Mouse (Mus musculus): ENCODE data around the gene Pyroxd1. TPM values are rescaled to one million over a fixed set of nuclear protein-coding genes. Genes with fewer than 3 reads are reported as not detected.
"Not testable (repeated sequence)": the region's sequence is repeated elsewhere in the genome, so short reads cannot be mapped to it uniquely, and the experiment has no call there.

The Pyroxd1 gene
- polyA plus RNA-seq, 1 experiment: 2.8 TPM

DNA sequence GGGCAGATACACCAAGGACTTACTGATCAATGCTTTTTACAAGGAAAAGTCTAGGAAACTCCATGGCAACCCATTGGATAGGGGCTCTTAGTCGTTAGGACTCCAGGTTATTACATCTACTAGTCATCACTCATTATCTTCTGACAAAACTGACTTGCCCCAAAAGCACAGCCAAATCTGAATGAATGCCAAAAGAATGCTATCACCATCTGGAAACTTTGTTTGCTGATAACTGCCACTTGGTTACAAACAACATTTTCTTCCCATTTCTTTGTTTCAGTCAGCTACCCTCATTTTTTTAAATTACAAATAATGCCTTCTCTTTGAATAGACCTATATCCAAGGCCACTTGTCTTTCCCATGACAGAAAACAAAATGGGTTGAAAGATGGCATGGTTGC lies 16.3 kb upstream of the Pyroxd1 start:
- Histone ChIP-seq H3K27me3 (ENCODE audit: control insufficient read depth, insufficient read depth, low read length) (no peaks in the 10 kb centered on the region), H3K36me3 (ENCODE audit: control insufficient read depth, insufficient read depth, low read length) (no peaks in the 10 kb centered on the region), H3K4me3 (ENCODE audit: extremely low read depth, insufficient read depth, insufficient read length) (no peak overlapping the region), H3K4me1 (ENCODE audit: control insufficient read depth, insufficient read depth, insufficient read length) (no peaks in the 10 kb centered on the region), H3K27ac (ENCODE audit: insufficient read depth, low read length) (no peak overlapping the region)
- no peak for TF ChIP-seq POLR2A (IDR thresholded peaks at IDR 0.05; ENCODE audit: low read depth, low read length)
- TF ChIP-seq CTCF (IDR thresholded peaks at IDR 0.05; ENCODE audit: extremely low read depth, insufficient read depth, insufficient read length, insufficient replicate concordance): no peak
- 69% methylated on average over 1 of the region's 1 CpGs for WGBS
- no peak for DNase-seq (ENCODE audit: low read depth in 1 of 2, low spot score in 2 of 2)

DNA sequence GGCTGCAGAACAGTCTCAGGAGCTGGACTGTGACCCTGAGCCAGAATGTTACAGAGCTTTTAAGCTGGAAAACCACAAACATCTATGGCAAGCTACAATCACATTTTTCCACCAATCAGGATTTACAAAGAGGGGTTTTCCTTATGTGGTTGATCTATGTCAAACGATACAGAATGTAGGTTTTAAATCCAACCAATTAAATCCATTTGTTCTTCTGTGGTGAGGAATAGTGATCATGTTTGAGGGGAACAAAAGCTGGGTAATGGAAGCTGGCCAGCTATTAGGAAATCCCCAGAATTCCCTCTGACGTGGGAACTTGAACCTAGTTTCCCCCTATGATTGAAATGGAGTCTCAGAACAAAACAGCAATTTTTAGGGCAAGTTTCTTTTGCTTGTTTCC lies 6.5 kb upstream of the Pyroxd1 start:
- no peak for TF ChIP-seq POLR2A (IDR thresholded peaks at IDR 0.05; ENCODE audit: low read depth, low read length)
- TF ChIP-seq CTCF (IDR thresholded peaks at IDR 0.05; ENCODE audit: extremely low read depth, insufficient read depth, insufficient read length, insufficient replicate concordance): no peak
- Histone ChIP-seq H3K4me1 (ENCODE audit: control insufficient read depth, insufficient read depth, insufficient read length) (no peaks in the 10 kb centered on the region), H3K27ac (ENCODE audit: insufficient read depth, low read length) (no peak overlapping the region), H3K27me3 (ENCODE audit: control insufficient read depth, insufficient read depth, low read length) (no peaks in the 10 kb centered on the region), H3K36me3 (ENCODE audit: control insufficient read depth, insufficient read depth, low read length) (no peaks in the 10 kb centered on the region), H3K4me3 (ENCODE audit: extremely low read depth, insufficient read depth, insufficient read length) (no peak overlapping the region)
- no peak for DNase-seq (ENCODE audit: low read depth in 1 of 2, low spot score in 2 of 2)
- 62% methylated on average over 2 of the region's 2 CpGs for WGBS

GRCm38 (mm10) chr6:142339576-142339975 lies 5.9 kb upstream of the Pyroxd1 start:
- H3K4me1 ChIP-seq (ENCODE audit: control insufficient read depth, insufficient read depth, insufficient read length): no peaks in the 10 kb centered on the region
- DNase-seq (ENCODE audit: low read depth in 1 of 2, low spot score in 2 of 2): no peak
- WGBS: 35% methylated on average over 2 of the region's 2 CpGs
- TF ChIP-seq CTCF (IDR thresholded peaks at IDR 0.05; ENCODE audit: extremely low read depth, insufficient read depth, insufficient read length, insufficient replicate concordance) (no peak), POLR2A (IDR thresholded peaks at IDR 0.05; ENCODE audit: low read depth, low read length) (no peak)
- no peak overlapping the region for H3K27ac ChIP-seq (ENCODE audit: insufficient read depth, low read length)
- no peak overlapping the region for H3K4me3 ChIP-seq (ENCODE audit: extremely low read depth, insufficient read depth, insufficient read length)
- no peaks in the 10 kb centered on the region for H3K36me3 ChIP-seq (ENCODE audit: control insufficient read depth, insufficient read depth, low read length)
- H3K27me3 ChIP-seq (ENCODE audit: control insufficient read depth, insufficient read depth, low read length): no peaks in the 10 kb centered on the region

- no peaks in the 10 kb centered on the region for H3K36me3 ChIP-seq (ENCODE audit: control insufficient read depth, insufficient read depth, low read length)
- H3K27ac ChIP-seq (ENCODE audit: insufficient read depth, low read length): no peak overlapping the region
- no peak overlapping the region for H3K4me3 ChIP-seq (ENCODE audit: extremely low read depth, insufficient read depth, insufficient read length)
- H3K27me3 ChIP-seq (ENCODE audit: control insufficient read depth, insufficient read depth, low read length): no peaks in the 10 kb centered on the region
- H3K4me1 ChIP-seq (ENCODE audit: control insufficient read depth, insufficient read depth, insufficient read length): no peaks in the 10 kb centered on the region; the same call in 1 of the 2 replicates
- peak; percentile 27; the same call in 1 of the 2 replicates for TF ChIP-seq CTCF (IDR thresholded peaks at IDR 0.05; ENCODE audit: extremely low read depth, insufficient read depth, insufficient read length, insufficient replicate concordance)
- TF ChIP-seq POLR2A (IDR thresholded peaks at IDR 0.05; ENCODE audit: low read depth, low read length): no peak
- peak; percentile 11 to 22 for DNase-seq (ENCODE audit: low read depth in 1 of 2, low spot score in 2 of 2)
- 72% methylated on average over 2 of the region's 2 CpGs for WGBS
Measured at GRCm38 (mm10) chr6:142343561-142343960, 1.9 kb upstream of the Pyroxd1 start.

- no peak for DNase-seq (ENCODE audit: low read depth in 1 of 2, low spot score in 2 of 2)
- TF ChIP-seq CTCF (IDR thresholded peaks at IDR 0.05; ENCODE audit: extremely low read depth, insufficient read depth, insufficient read length, insufficient replicate concordance): no peak
- TF ChIP-seq POLR2A (IDR thresholded peaks at IDR 0.05; ENCODE audit: low read depth, low read length): no peak
- Histone ChIP-seq H3K4me1 (ENCODE audit: control insufficient read depth, insufficient read depth, insufficient read length) (no peaks in the 10 kb centered on the region; the same call in 1 of the 2 replicates), H3K27ac (ENCODE audit: insufficient read depth, low read length) (no peak overlapping the region; the same call in 1 of the 2 replicates), H3K36me3 (ENCODE audit: control insufficient read depth, insufficient read depth, low read length) (peaks cover 8% of the 10 kb centered on the region), H3K27me3 (ENCODE audit: control insufficient read depth, insufficient read depth, low read length) (no peaks in the 10 kb centered on the region), H3K4me3 (ENCODE audit: extremely low read depth, insufficient read depth, insufficient read length) (peak overlapping the region; percentile 100; the same call in 1 of the 2 replicates)
- 46% methylated on average over 12 of the region's 12 CpGs for WGBS
Measured at GRCm38 (mm10) chr6:142346181-142347110, 992 bp downstream of the Pyroxd1 start.

- Histone ChIP-seq H3K27ac (ENCODE audit: insufficient read depth, low read length) (no peak overlapping the region), H3K4me1 (ENCODE audit: control insufficient read depth, insufficient read depth, insufficient read length) (no peaks in the 10 kb centered on the region; the same call in 1 of the 2 replicates), H3K36me3 (ENCODE audit: control insufficient read depth, insufficient read depth, low read length) (peaks cover 9% of the 10 kb centered on the region), H3K4me3 (ENCODE audit: extremely low read depth, insufficient read depth, insufficient read length) (no peak overlapping the region), H3K27me3 (ENCODE audit: control insufficient read depth, insufficient read depth, low read length) (no peaks in the 10 kb centered on the region)
- 84% methylated on average over 11 of the region's 11 CpGs for WGBS
- no peak for TF ChIP-seq CTCF (IDR thresholded peaks at IDR 0.05; ENCODE audit: extremely low read depth, insufficient read depth, insufficient read length, insufficient replicate concordance)
- TF ChIP-seq POLR2A (IDR thresholded peaks at IDR 0.05; ENCODE audit: low read depth, low read length): no peak
- DNase-seq (ENCODE audit: low read depth in 1 of 2, low spot score in 2 of 2): no peak
Measured at GRCm38 (mm10) chr6:142347431-142348385, 2.3 kb downstream of the Pyroxd1 start.

DNA sequence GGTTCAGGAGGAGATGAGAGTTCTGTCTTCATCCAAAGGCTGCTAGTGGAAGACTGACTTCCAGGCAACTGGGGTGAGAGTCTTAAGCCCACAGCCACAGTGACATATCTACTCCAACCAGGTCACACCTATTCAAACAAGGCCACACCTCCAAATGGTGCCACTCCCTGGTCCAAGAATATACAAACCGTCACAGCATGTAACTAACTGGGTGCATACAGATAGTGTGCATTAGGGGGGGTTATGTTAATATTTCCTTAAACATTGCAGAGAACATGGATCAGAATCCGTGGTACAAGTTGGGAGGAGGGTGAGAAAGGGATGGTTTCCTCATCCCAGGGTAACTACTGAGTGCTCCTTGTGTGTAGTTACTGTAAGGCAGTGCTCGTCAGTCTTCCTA lies 6.6 kb downstream of the Pyroxd1 start:
- not testable (repeated sequence) for H3K4me1 ChIP-seq (ENCODE audit: control insufficient read depth, insufficient read depth, insufficient read length); DNase-seq (ENCODE audit: low read depth in 1 of 2, low spot score in 2 of 2); H3K4me3 ChIP-seq (ENCODE audit: extremely low read depth, insufficient read depth, insufficient read length); H3K27me3 ChIP-seq (ENCODE audit: control insufficient read depth, insufficient read depth, low read length); H3K27ac ChIP-seq (ENCODE audit: insufficient read depth, low read length)
- H3K36me3 ChIP-seq (ENCODE audit: control insufficient read depth, insufficient read depth, low read length): peaks cover 20% of the 10 kb centered on the region
- 87% methylated on average over 3 of the region's 3 CpGs for WGBS
